Mouse (Mus musculus) spleen, embryonic (tissue): Measurements from ENCODE around the gene Lmo4.

Experiments used
- CTCF ChIA-PET: fragments of 350-600 bp; sonication (Branson Sonifier 250); formaldehyde crosslinking; loops from one replicate; lab custom pipeline; 2022; lab: Charles Lee

Lmo4 gene

DNA sequence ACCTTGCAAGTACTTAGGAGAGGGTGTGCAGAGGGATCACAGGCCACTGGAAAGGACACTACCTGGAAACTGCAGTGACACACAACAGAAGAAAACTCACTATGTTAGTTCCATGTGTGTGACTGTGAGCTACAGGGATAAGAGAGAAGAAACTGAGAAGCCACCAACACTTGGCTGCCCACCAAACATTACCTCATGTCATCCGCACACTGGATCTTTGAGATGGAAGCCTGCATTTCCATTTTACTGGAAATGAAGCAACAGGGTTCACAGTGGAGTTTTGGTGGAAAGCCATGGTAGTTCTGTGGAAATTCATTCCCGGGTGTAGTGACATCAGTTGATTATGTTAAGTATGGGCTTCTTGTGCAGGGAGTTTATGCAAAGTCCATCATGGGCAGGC is 43.8 kb downstream of the Lmo4 start:
- CTCF ChIA-PET: no interaction called here

DNA sequence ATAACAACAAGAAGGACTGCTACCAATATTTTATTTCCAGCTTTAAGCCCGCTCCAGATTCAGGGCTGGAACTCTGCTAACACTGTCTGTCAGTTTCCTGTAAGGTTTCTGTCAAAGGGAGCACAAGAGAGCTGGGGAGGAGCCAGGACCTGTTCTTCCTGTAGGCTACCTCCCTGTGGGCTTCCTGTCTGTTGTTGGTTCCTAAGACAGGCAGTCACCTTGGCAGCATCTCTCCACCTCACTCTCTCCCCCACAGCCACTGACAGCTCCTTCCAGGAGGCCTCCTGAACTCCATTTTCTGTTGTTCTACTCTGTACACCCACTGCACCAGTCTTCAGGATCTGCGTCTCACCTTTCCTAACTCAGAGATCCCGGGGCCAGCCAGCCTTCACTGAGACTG is 49.3 kb downstream of the Lmo4 start:
- CTCF ChIA-PET: no interaction called here

DNA sequence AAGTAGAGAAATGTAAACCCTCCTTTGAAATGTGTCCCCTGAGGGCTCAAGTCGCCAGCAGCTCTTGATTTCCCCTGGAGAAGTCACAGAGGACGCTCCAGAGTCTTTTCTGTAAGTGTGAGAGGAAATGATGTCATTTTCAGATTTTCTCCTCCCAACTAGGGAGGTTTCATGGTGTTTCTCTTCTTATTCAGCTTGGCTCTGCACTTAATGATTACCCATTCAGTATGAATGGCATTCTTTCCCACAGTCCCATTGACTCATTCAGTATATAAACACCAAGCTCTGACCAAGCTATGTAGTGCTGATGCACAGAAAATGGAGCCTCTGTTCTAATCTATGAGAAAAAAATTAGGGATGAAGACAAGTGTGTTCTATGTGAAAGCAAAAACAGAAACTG is 51.6 kb downstream of the Lmo4 start:
- CTCF ChIA-PET: no interaction called here

DNA sequence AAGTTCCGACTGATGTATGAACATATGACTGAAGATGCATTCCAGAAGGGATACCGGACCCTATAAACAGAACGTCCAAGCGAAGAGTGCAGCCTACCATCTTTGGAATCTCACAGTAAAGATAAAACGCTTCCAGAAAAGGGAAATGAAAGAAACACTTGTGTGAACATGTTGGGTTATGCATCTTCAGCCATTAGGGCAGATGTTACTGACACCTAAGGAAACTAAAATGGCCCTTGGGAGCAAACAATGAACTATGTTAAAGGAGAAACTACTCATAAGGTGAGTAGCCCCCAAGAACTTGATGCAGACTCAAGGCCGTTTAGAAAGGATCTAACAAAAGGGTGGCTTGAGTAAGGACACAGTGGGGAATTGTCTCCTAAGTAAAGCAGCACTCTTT is 54.0 kb downstream of the Lmo4 start:
- CTCF ChIA-PET: no interaction called here

DNA sequence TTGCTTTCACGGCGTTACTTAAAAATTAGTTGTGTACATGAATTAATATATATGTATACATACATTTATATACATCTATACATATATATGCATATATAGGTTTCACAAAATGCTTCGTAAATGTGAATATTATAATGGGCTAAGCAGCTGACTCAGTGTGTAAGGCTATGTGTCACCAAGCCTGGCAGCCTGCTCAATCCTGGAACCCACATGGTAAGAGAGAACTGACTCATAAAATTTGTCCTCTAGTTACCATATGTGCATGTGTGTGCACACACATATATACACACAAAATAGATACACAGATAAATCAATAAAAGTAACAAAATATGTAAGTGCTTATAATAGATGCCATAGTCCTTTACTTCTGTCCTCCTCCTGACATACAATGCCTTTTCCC is 56.8 kb downstream of the Lmo4 start:
- CTCF ChIA-PET: no interaction called here

DNA sequence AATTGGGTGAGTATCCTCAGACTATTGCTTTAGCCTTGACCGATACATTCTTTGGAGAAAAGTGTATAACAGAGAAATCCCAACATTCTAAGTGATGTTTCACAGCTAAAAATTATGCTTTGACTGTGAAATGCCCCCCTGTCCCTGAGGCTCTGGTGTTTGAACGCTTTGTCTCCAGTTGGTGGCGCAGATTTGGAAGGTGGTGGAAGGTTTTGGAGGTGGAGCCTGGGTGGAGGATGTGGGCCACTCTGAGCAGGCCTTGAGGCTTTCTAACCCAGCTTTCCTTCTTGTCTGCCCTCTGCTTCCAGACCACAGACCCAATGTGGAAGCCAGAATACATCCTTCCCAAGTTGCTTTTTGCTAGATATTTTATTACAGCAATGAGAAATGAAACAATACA is 57.8 kb downstream of the Lmo4 start:
- CTCF ChIA-PET: no interaction called here

DNA sequence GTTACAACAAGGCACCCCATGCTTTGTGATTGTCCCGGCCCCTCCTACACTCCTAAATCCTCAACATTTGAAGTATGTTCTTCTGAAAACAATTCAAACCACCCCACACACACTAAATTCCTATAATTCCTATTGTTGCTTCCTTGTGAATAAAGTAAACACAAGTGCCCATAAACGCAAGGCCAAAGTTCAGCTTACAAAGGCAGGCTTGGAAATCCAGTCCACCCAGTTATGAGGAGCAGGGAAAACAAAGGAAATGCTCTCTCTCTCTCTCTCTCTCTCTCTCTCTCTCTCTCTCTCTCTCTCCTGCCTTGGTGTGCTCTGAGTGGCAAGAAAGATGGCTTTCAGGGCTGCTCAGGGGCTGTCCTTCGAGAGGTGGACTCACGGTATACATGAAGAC is 61.0 kb downstream of the Lmo4 start:
- CTCF ChIA-PET: interaction anchor here (0.6 kb wide), 1 partner anchor 10 kb away, joined by 5 read pairs; no protein-coding TSS in a partner anchor

DNA sequence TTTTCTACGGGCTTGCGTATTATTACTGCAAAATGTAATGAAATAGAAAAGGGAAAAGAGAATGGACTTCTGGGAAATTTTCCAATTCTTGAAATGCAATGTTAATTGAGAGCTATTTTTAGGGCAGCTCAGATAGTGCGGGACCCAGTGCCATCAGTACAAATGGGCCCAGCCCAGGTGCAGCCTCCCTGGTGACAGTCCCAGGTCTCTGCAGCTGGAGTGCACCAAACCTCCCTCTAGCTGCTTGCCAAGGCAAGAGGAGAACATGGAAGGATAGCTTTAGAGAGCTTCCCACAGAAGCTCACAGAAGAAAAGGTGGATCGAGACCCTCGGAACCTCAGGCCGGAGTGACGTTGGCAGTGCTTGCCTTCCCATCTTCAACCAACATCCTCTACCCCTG is 62.1 kb downstream of the Lmo4 start:
- CTCF ChIA-PET: no interaction called here

DNA sequence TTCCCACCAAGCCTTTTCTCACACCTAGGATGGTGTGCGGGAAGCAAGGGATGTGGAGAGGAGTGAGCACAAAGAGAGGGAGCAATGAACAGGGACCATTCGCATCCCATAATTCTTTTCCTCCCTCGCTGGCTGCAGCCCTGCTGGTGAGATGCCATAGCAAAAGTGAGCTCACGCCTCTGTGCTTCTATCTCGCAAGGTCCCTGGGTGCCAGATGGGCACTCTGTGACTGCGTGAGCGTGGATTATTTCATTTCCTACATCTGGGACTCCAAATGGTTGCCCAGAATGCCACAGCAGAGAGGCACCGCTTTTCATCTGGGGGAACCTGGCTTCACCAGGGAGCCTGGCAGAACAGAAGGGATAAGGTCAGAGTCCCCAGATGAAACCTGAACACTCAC is 63.2 kb downstream of the Lmo4 start:
- CTCF ChIA-PET: no interaction called here

DNA sequence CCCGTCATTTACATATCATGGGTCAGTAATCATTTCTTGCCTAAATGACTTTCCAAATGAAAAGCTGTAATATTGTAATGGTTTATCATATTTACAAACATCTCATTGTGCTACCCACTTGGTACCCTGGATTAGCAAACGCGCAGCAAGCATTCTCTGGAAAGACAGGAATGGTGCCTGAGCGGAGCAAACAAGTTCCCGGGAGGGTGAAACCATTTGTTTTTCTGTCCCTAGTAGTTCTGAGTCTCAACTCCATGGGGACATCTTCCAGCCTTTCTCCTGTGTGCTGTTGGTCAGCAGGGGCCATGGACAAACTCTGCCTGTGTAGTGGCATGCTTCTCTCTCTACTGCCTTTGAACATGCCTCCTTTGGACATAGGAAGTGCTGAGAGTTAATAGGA is 64.2 kb downstream of the Lmo4 start:
- CTCF ChIA-PET: interaction anchor here (0.7 kb wide), 2 partner anchors 30 to 121 kb away, joined by 6 read pairs; no protein-coding TSS in a partner anchor

DNA sequence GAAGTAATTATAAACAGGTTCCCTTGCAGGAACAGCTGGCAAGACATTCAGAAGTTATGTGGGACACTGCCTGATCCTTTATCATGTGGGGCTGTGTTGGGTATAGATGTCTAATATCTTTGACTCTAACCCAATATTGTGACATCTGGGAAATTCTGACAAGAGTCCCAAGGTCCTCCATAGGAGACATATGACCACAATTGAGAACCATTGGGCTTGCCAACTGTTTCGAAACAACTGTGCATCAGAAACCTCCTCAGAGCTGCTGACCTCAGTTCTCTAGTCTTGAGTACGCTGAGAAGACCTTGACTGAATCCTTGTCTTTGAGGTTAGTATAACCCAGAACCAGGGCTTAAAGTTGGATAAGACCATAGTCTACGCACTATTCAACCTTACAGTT is 66.4 kb downstream of the Lmo4 start:
- CTCF ChIA-PET: no interaction called here
